Mouse (Mus musculus): Measurements from ENCODE around the gene Macc1. TPM values are rescaled to one million over a fixed set of nuclear protein-coding genes. Genes with fewer than 3 reads are reported as not detected.
"Not testable (repeated sequence)": the region's sequence is repeated elsewhere in the genome, so short reads cannot be mapped to it uniquely, and the experiment has no call there.

Macc1 gene
- polyA plus RNA-seq, 1 experiment, result 0.67 TPM

DNA sequence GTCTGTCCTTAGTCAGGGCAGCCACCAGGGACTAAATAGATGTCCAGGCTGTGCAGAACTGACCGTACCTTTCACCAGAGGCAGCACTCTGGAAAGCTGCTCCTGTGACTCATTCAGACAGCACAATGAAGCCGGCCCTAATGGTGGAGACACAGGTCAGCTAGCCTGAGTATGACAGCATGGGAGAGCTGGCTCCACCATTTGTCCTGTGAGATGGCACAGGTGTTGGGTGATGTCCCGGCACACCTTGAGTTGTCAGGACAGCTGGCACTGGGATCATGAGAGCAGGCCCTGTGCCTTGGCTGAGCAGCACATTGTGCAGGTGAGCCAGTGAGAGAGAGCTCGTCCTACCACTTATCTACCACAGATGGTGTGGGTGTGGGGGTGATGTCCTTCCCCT lies 16.6 kb downstream of the Macc1 start:
- Histone ChIP-seq H3K27me3 (ENCODE audit: control insufficient read depth, insufficient read depth, low read length, poor library complexity, severe bottlenecking) (no peaks in the 10 kb centered on the region), H3K9me3 (replicated peaks; ENCODE audit: control insufficient read depth, insufficient read depth, low read length, poor library complexity, severe bottlenecking) (no peaks in the 10 kb centered on the region), H3K4me1 (ENCODE audit: control insufficient read depth, insufficient read depth, low read length) (no peaks in the 10 kb centered on the region)

DNA sequence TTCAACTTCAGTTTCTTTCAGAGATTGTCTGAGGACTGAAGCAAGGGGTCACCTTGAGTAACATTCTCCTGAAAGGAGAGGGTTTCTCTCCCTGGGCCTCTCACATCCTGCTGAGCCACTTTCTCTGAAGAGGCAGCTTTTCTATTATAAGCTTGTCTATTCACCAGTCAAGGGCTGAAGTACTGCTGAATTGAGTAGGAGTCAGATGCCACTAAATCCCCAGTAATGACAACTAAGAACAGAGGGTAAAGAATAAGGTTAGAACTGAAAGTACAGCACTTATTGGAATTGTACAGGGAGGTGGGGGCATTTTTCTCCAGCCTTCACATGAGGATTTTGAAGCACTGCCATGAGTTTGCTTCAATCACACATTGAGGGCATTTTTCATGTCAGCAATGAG lies 19.3 kb downstream of the Macc1 start:
- H3K27ac ChIP-seq (ENCODE audit: insufficient read depth, low read length), result no peak overlapping the region
- TF ChIP-seq POLR2A (IDR thresholded peaks at IDR 0.05; ENCODE audit: insufficient read depth, low read length) (no peak), EP300 (IDR thresholded peaks at IDR 0.05; ENCODE audit: insufficient read depth, low read depth, low read length) (no peak), CTCF (IDR thresholded peaks at IDR 0.05; ENCODE audit: low read depth, low read length) (no peak)
- no peaks in the 10 kb centered on the region for H3K36me3 ChIP-seq (ENCODE audit: control insufficient read depth, insufficient read depth, low read length, poor library complexity, severe bottlenecking)
- no peaks in the 10 kb centered on the region for H3K27me3 ChIP-seq (ENCODE audit: control insufficient read depth, insufficient read depth, low read length, poor library complexity, severe bottlenecking)
- H3K4me1 ChIP-seq (ENCODE audit: control insufficient read depth, insufficient read depth, low read length), result no peaks in the 10 kb centered on the region
- H3K9ac ChIP-seq (ENCODE audit: low read depth, poor library complexity, severe bottlenecking), result no peak overlapping the region
- no peak overlapping the region for H3K4me3 ChIP-seq (ENCODE audit: low read depth, low read length)
- no peaks in the 10 kb centered on the region for H3K9me3 ChIP-seq (replicated peaks; ENCODE audit: control insufficient read depth, insufficient read depth, low read length, poor library complexity, severe bottlenecking)

More for the DNA sequence above, 16.6 kb downstream of the Macc1 start:
- H3K27ac ChIP-seq (ENCODE audit: insufficient read depth, low read length), result no peak overlapping the region
- H3K4me3 ChIP-seq (ENCODE audit: low read depth, low read length), result no peak overlapping the region
- H3K36me3 ChIP-seq (ENCODE audit: control insufficient read depth, insufficient read depth, low read length, poor library complexity, severe bottlenecking), result no peaks in the 10 kb centered on the region
- TF ChIP-seq POLR2A (IDR thresholded peaks at IDR 0.05; ENCODE audit: insufficient read depth, low read length), result no peak
- TF ChIP-seq CTCF (IDR thresholded peaks at IDR 0.05; ENCODE audit: low read depth, low read length), result no peak
- TF ChIP-seq EP300 (IDR thresholded peaks at IDR 0.05; ENCODE audit: insufficient read depth, low read depth, low read length), result no peak
- no peak overlapping the region for H3K9ac ChIP-seq (ENCODE audit: low read depth, poor library complexity, severe bottlenecking)

DNA sequence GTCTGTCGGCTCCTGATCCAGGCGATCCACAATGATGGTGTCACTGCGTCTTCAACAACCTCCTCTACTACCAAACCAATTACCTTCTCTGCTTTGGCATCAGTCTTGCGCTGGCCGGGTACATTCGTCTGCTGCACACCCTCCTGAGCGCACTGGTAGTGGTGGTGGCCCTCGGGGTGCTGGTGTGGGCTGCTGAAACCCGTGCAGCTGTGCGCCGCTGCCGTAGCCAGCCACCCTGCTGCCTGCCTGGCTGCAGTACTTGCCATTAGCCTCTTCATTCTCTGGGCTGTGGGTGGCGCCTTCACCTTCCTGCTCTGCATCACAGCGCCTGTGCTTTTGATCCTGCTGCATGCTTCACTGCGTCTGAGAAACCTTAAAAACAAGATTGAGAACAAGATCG lies 38.5 kb downstream of the Macc1 start:
- H3K4me3 ChIP-seq (ENCODE audit: low read depth, low read length), result peak overlapping the region; percentile 56
- peak; percentile 10 for TF ChIP-seq CTCF (IDR thresholded peaks at IDR 0.05; ENCODE audit: low read depth, low read length)
- not testable (repeated sequence) for H3K27ac ChIP-seq (ENCODE audit: insufficient read depth, low read length); H3K9ac ChIP-seq (ENCODE audit: low read depth, poor library complexity, severe bottlenecking); H3K4me1 ChIP-seq (ENCODE audit: control insufficient read depth, insufficient read depth, low read length); H3K9me3 ChIP-seq (replicated peaks; ENCODE audit: control insufficient read depth, insufficient read depth, low read length, poor library complexity, severe bottlenecking); H3K27me3 ChIP-seq (ENCODE audit: control insufficient read depth, insufficient read depth, low read length, poor library complexity, severe bottlenecking); H3K36me3 ChIP-seq (ENCODE audit: control insufficient read depth, insufficient read depth, low read length, poor library complexity, severe bottlenecking)

DNA sequence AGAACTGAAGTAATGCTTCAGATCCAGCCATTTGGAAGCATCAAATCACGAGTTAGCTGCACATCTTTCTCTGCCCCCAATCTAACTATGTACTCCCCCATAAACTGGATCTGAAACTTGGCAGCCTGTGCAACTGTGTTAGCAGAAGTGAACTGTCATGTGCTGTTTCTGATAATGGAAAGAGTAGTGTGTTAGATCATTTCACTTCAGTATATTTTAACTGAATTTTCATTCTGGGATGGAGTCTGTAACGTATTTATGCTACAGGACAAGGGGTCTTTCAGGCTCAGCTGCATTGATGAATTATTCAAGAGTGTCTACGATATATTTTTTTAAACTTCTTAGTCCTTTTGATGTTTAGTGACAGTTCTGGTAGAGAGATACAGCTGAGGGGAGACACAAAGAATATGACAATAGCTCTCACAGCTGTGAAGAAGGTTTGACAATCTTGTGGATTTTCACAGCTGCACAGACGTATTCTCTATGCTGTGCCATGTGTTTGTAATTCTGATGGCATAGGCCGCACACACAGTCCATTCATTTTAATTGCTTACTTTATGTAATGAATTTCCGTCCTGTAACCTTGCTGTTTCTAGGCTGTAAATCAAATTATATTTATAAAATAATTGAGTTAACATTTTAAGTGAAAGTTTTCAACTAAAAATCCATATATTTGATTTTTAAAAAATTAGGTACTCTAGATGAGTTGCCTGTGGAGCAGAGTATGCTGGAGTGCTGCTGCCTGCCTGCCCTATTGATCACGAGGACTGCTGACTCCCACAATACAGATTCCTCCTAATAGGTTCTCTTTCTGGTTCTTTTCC lies 43.6 kb downstream of the Macc1 start:
- Histone ChIP-seq H3K4me1 (ENCODE audit: control insufficient read depth, insufficient read depth, low read length) (no peaks in the 10 kb centered on the region), H3K27me3 (ENCODE audit: control insufficient read depth, insufficient read depth, low read length, poor library complexity, severe bottlenecking) (no peaks in the 10 kb centered on the region), H3K36me3 (ENCODE audit: control insufficient read depth, insufficient read depth, low read length, poor library complexity, severe bottlenecking) (no peaks in the 10 kb centered on the region), H3K9me3 (replicated peaks; ENCODE audit: control insufficient read depth, insufficient read depth, low read length, poor library complexity, severe bottlenecking) (no peaks in the 10 kb centered on the region), H3K4me3 (ENCODE audit: low read depth, low read length) (no peak overlapping the region), H3K9ac (ENCODE audit: low read depth, poor library complexity, severe bottlenecking) (no peak overlapping the region), H3K27ac (ENCODE audit: insufficient read depth, low read length) (no peak overlapping the region)
- TF ChIP-seq EP300 (IDR thresholded peaks at IDR 0.05; ENCODE audit: insufficient read depth, low read depth, low read length) (no peak), POLR2A (IDR thresholded peaks at IDR 0.05; ENCODE audit: insufficient read depth, low read length) (no peak), CTCF (IDR thresholded peaks at IDR 0.05; ENCODE audit: low read depth, low read length) (no peak)

DNA sequence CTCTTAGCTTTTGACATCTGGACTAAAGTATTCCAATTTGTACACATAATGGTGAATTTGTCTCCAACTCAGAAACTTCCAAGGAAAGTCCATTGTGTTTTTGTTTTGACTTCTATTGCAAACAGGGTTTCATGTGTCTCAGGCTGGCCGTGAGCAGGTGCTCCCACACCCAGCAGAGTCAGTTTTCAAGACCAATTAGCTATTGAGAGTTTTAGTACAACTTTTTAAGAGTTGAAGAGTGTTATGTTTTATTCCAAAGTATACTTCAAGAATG lies 44.1 kb downstream of the Macc1 start:
- H3K9ac ChIP-seq (ENCODE audit: low read depth, poor library complexity, severe bottlenecking), result no peak overlapping the region
- TF ChIP-seq POLR2A (IDR thresholded peaks at IDR 0.05; ENCODE audit: insufficient read depth, low read length) (no peak), CTCF (IDR thresholded peaks at IDR 0.05; ENCODE audit: low read depth, low read length) (no peak), EP300 (IDR thresholded peaks at IDR 0.05; ENCODE audit: insufficient read depth, low read depth, low read length) (no peak)
- no peaks in the 10 kb centered on the region for H3K27me3 ChIP-seq (ENCODE audit: control insufficient read depth, insufficient read depth, low read length, poor library complexity, severe bottlenecking)
- no peaks in the 10 kb centered on the region for H3K4me1 ChIP-seq (ENCODE audit: control insufficient read depth, insufficient read depth, low read length)
- no peaks in the 10 kb centered on the region for H3K36me3 ChIP-seq (ENCODE audit: control insufficient read depth, insufficient read depth, low read length, poor library complexity, severe bottlenecking)
- H3K4me3 ChIP-seq (ENCODE audit: low read depth, low read length), result no peak overlapping the region
- H3K27ac ChIP-seq (ENCODE audit: insufficient read depth, low read length), result no peak overlapping the region
- no peaks in the 10 kb centered on the region for H3K9me3 ChIP-seq (replicated peaks; ENCODE audit: control insufficient read depth, insufficient read depth, low read length, poor library complexity, severe bottlenecking)

DNA sequence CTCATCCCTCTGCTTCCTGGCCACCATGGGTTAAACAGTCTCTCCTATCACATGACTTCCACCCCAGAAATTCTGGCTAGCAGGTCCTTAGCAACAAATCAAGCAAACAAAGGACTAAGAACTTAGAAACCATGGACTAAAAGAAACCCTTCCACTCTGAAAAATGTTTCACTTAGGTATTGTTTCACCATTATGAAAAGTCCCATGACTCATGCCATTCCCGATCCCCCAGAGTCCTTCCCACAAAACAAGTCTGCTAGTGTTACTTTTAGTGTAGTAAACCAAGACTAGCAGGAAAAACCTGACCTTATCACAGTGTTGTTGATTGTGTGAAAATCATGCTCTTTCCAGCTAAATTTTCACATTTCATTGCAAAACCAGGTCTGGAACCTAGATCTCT lies 51.0 kb downstream of the Macc1 start:
- no peak for TF ChIP-seq EP300 (IDR thresholded peaks at IDR 0.05; ENCODE audit: insufficient read depth, low read depth, low read length)
- no peak for TF ChIP-seq CTCF (IDR thresholded peaks at IDR 0.05; ENCODE audit: low read depth, low read length)
- no peak for TF ChIP-seq POLR2A (IDR thresholded peaks at IDR 0.05; ENCODE audit: insufficient read depth, low read length)
- no peak overlapping the region for H3K4me3 ChIP-seq (ENCODE audit: low read depth, low read length)
- no peaks in the 10 kb centered on the region for H3K9me3 ChIP-seq (replicated peaks; ENCODE audit: control insufficient read depth, insufficient read depth, low read length, poor library complexity, severe bottlenecking)
- H3K9ac ChIP-seq (ENCODE audit: low read depth, poor library complexity, severe bottlenecking), result no peak overlapping the region
- H3K27me3 ChIP-seq (ENCODE audit: control insufficient read depth, insufficient read depth, low read length, poor library complexity, severe bottlenecking), result no peaks in the 10 kb centered on the region
- H3K36me3 ChIP-seq (ENCODE audit: control insufficient read depth, insufficient read depth, low read length, poor library complexity, severe bottlenecking), result no peaks in the 10 kb centered on the region
- H3K27ac ChIP-seq (ENCODE audit: insufficient read depth, low read length), result no peak overlapping the region
- no peaks in the 10 kb centered on the region for H3K4me1 ChIP-seq (ENCODE audit: control insufficient read depth, insufficient read depth, low read length)

Measured in ES-Bruce4 (cell line).